Mouse (Mus musculus): ENCODE results near the gene BC005561. TPM values are rescaled to one million over a fixed set of nuclear protein-coding genes. Genes with fewer than 3 reads are reported as not detected.

The BC005561 gene
- total RNA-seq, 2 experiments from 2014 or later: 8.5 to 11.4 TPM

Other genes with a start within 250 kb of the BC005561 start
- gene Ibsp, start 209.2 kb upstream of the BC005561 start, total RNA-seq (2021): 10 to 100 TPM in 1 of 2 experiments, not detected in 1; 16.2 TPM
- gene Mepe, start 183.0 kb upstream of the BC005561 start, total RNA-seq (2021): 1 to 10 TPM in 1 of 2 experiments, not detected in 1; 1.1 TPM
- gene Spp1, start 73.2 kb upstream of the BC005561 start, total RNA-seq (2021): 100 to 1,000 TPM in 1 of 2 experiments, 1 to 10 TPM in 1; 7.9 to 122 TPM
- 10 to 100 TPM; 31.4 to 37.3 TPM for gene Pkd2, start 48.9 kb upstream of the BC005561 start, total RNA-seq (2021)

All from adrenal gland, postnatal 10 days (tissue).